Mouse (Mus musculus) CH12.LX (cell line): ENCODE data around the gene Clic4. TPM values are rescaled to one million over a fixed set of nuclear protein-coding genes. Genes with fewer than 3 reads are reported as not detected.

ENCODE experiments used
- DNase-seq: peaks from one replicate; pipeline ENCODE4 v3.0.0-alpha.2; 2013; ENCODE audit errors: extremely low read depth
- H3K27ac ChIP-seq: 2 replicates; pipeline ENCODE4 v1.5.1; 2012; ENCODE audit warnings: low read depth, mild to moderate bottlenecking, control low read depth, moderate library complexity; ENCODE audit not compliant: insufficient read depth
- H3K27me3 ChIP-seq: replicated peaks from 2 replicates; pipeline ENCODE3; 2012; ENCODE audit warnings: inconsistent platforms
- H3K36me3 ChIP-seq, 2 experiments: replicated peaks in 1 of 2; 2 replicates each; pipeline versions ENCODE3 to v1.6.1; 2012; ENCODE audit warnings: inconsistent platforms in 1 of 2, low read length in 1 of 2, mild to moderate bottlenecking in 1 of 2, mixed read lengths in 1 of 2, moderate library complexity in 1 of 2; ENCODE audit not compliant: control insufficient read depth in 1 of 2, insufficient read depth in 1 of 2
- H3K4me1 ChIP-seq, 2 experiments: 2 replicates each; pipeline ENCODE4 v1.6.1; 2012; ENCODE audit warnings: inconsistent platforms in 1 of 2, moderate library complexity in 1 of 2; ENCODE audit not compliant: insufficient read depth in 2 of 2, control insufficient read depth in 1 of 2
- H3K4me2 ChIP-seq: 2 replicates; pipeline ENCODE4 v1.6.1; 2012; ENCODE audit warnings: low read depth, mild to moderate bottlenecking, control low read depth; ENCODE audit not compliant: poor library complexity, insufficient read depth, severe bottlenecking
- H3K4me3 ChIP-seq, 3 experiments: fragments of 150-350 bp in 1 of 3; sonication (generic) in 1 of 3; replicated peaks in 1 of 3; 2 replicates each; pipeline versions ENCODE3 to v1.5.1; 2011 to 2012; ENCODE audit warnings: low read depth in 2 of 3, low read length in 2 of 3, mild to moderate bottlenecking in 2 of 3, moderate library complexity in 2 of 3, control low read depth in 1 of 3, improper control_type of control experiment in 1 of 3, inconsistent platforms in 1 of 3, mixed read lengths in 1 of 3; ENCODE audit not compliant: poor library complexity in 1 of 3
- H3K79me2 ChIP-seq: replicated peaks from 2 replicates; pipeline ENCODE4 v1.6.1; 2012; ENCODE audit warnings: mild to moderate bottlenecking, moderate library complexity; ENCODE audit not compliant: control insufficient read depth, poor library complexity, insufficient read depth, severe bottlenecking; ENCODE audit errors: extremely low read depth
- H3K9ac ChIP-seq: 2 replicates; pipeline ENCODE4 v1.6.1; 2012; ENCODE audit warnings: low read depth, mild to moderate bottlenecking, control low read depth, moderate library complexity; ENCODE audit not compliant: insufficient read depth
- H3K9me3 ChIP-seq: replicated peaks from 2 replicates; pipeline ENCODE3; 2012; ENCODE audit warnings: low read length, inconsistent platforms, mixed read lengths
- CHD1 ChIP-seq: IDR thresholded peaks from 2 replicates; pipeline ENCODE4 v1.6.1; 2012; ENCODE audit warnings: low read depth, low read length, improper control_type of control experiment, inconsistent platforms
- CTCF ChIP-seq, 2 experiments: IDR thresholded peaks in 1 of 2; conservative IDR thresholded peaks in 1 of 2; 2 replicates each; pipeline ENCODE4 v1.5.1; 2011 to 2012; ENCODE audit warnings: low read depth in 2 of 2, low read length in 2 of 2, improper control_type of control experiment in 1 of 2, inconsistent platforms in 1 of 2, mild to moderate bottlenecking in 1 of 2, moderate library complexity in 1 of 2
- EP300 ChIP-seq: IDR thresholded peaks from 2 replicates; pipeline ENCODE4 v1.6.1; 2011; ENCODE audit warnings: low read length, improper control_type of control experiment
- JUN ChIP-seq: IDR thresholded peaks from 2 replicates; pipeline ENCODE4 v1.6.1; 2011; ENCODE audit warnings: low read depth, mild to moderate bottlenecking, low read length, improper control_type of control experiment, moderate library complexity; ENCODE audit not compliant: insufficient read depth
- MAX ChIP-seq: IDR thresholded peaks from 2 replicates; pipeline ENCODE4 v1.6.1; 2011; ENCODE audit warnings: low read length, improper control_type of control experiment
- MEF2A ChIP-seq: IDR thresholded peaks from 2 replicates; pipeline ENCODE4 v1.6.1; 2014; ENCODE audit warnings: low read depth, mild to moderate bottlenecking, inconsistent platforms, low read length, improper control_type of control experiment, borderline replicate concordance
- MXI1 ChIP-seq: IDR thresholded peaks from 2 replicates; pipeline ENCODE4 v1.6.1; 2011; ENCODE audit warnings: mild to moderate bottlenecking, low read depth, low read length, improper control_type of control experiment
- SIN3A ChIP-seq: IDR thresholded peaks from 2 replicates; pipeline ENCODE4 v1.6.1; 2012; ENCODE audit warnings: low read length, improper control_type of control experiment, inconsistent platforms
- SMC3 ChIP-seq: IDR thresholded peaks from 2 replicates; pipeline ENCODE4 v1.6.1; 2011; ENCODE audit warnings: low read depth, low read length, improper control_type of control experiment
- ZC3H11A ChIP-seq: IDR thresholded peaks from 2 replicates; pipeline ENCODE4 v1.6.1; 2012; ENCODE audit warnings: low read depth, mild to moderate bottlenecking, inconsistent platforms, low read length, improper control_type of control experiment
- ZMIZ1 ChIP-seq: IDR thresholded peaks from 2 replicates; pipeline ENCODE4 v1.6.1; 2012; ENCODE audit warnings: low read depth, mild to moderate bottlenecking, inconsistent platforms, low read length, improper control_type of control experiment
- ZNF384 ChIP-seq: IDR thresholded peaks from 2 replicates; pipeline ENCODE4 v1.6.1; 2012; ENCODE audit warnings: low read depth, low read length, improper control_type of control experiment, inconsistent platforms
- dilution Hi-C: fragments of 300-500 bp; cut with MboI; formaldehyde crosslinking; loops from 2 replicates; pipeline ENCODE4 v1.14.3; 2020; ENCODE audit warnings: low sequenced_read_pairs; ENCODE audit not compliant: extremely low pct_unique_long_range_greater_than_20kb, extremely low pct_ligation_motif_present
- in situ Hi-C: fragments of 300-500 bp; cut with MboI; formaldehyde crosslinking; loops from 3 replicates; pipeline ENCODE4 v1.14.3; 2019; ENCODE audit warnings: low sequenced_read_pairs, low pct_ligation_motif_present, low pct_unique_long_range_greater_than_20kb, mixed read lengths
- polyA plus RNA-seq: library from polyadenylated mRNA; unstranded; fragments of >175 nt; gene quantifications from 2 replicates; pipeline ENCODE4 v1.2.1, GENCODE M21; 2012; ENCODE audit warnings: low read depth; ENCODE audit not compliant: insufficient read length
- total RNA-seq, 2 experiments: library from RNA; depleted of rRNA; stranded (reverse); fragments of 300-350 nt in 1 of 2; fragments of >200 nt in 1 of 2; gene quantifications; 2 replicates each; pipeline ENCODE4 v1.2.3; 2012 to 2014

Clic4 gene
- total and polyA plus RNA-seq, 3 experiments: 154 to 214 (median 199) TPM

GRCm38 (mm10) chr4:135245841-135246240 lies 26.8 kb downstream of the Clic4 start:
- H3K36me3 ChIP-seq: peaks cover 23 to 55% of the 10 kb centered on the region in 2 experiments
- H3K4me3 ChIP-seq: no peak overlapping the region
- H3K27ac ChIP-seq: no peak overlapping the region
- no peak overlapping the region for H3K4me2 ChIP-seq
- H3K9me3 ChIP-seq: peaks cover 14% of the 10 kb centered on the region
- no peak for DNase-seq
- H3K79me2 ChIP-seq: peaks cover 90% of the 10 kb centered on the region
- H3K9ac ChIP-seq: no peak overlapping the region
- peaks cover 12 to 72% of the 10 kb centered on the region in 2 experiments for H3K4me1 ChIP-seq
- TF ChIP-seq MEF2A: no peak
- no peak for TF ChIP-seq ZNF384
- no peak for TF ChIP-seq SIN3A
- dilution Hi-C loops: no loop called here
- H3K27me3 ChIP-seq: no peaks in the 10 kb centered on the region
- in situ Hi-C loops: no loop called here

GRCm38 (mm10) chr4:135244335-135244734 lies 28.3 kb downstream of the Clic4 start:
- in situ Hi-C loops: no loop called here

GRCm38 (mm10) chr4:135242913-135243541 lies 29.6 kb downstream of the Clic4 start:
- no peaks in the 10 kb centered on the region for H3K9me3 ChIP-seq
- peaks cover 24 to 53% of the 10 kb centered on the region in 2 experiments for H3K36me3 ChIP-seq
- no peak overlapping the region for H3K4me3 ChIP-seq
- H3K79me2 ChIP-seq: peaks cover 92% of the 10 kb centered on the region
- TF ChIP-seq ZMIZ1: no peak
- 0 out of 2 replicates have a peak, but pooled peaks have one; percentile 12 for TF ChIP-seq CHD1
- no peak for TF ChIP-seq ZC3H11A
- TF ChIP-seq EP300: peak; percentile 32; the same call in 1 of the 2 replicates
- peak; percentile 6; the same call in 1 of the 2 replicates for TF ChIP-seq SMC3
- TF ChIP-seq ZNF384: no peak
- peak; percentile 48; the same call in 1 of the 2 replicates for TF ChIP-seq MXI1
- no peak for TF ChIP-seq MAX
- TF ChIP-seq JUN: no peak
- in situ Hi-C loops: no loop called here
- H3K27me3 ChIP-seq: no peaks in the 10 kb centered on the region
- no peak for DNase-seq
- H3K9ac ChIP-seq: peak overlapping the region; percentile 13; the same call in 1 of the 2 replicates
- H3K4me1 ChIP-seq: peaks cover 28 to 81% of the 10 kb centered on the region in 2 experiments
- H3K4me2 ChIP-seq: peak overlapping the region; percentile 98
- dilution Hi-C loops: no loop called here
- H3K27ac ChIP-seq: peak overlapping the region; percentile 90

More at GRCm38 (mm10) chr4:135244335-135244734, 28.3 kb downstream of the Clic4 start:
- peaks cover 20 to 79% of the 10 kb centered on the region in 2 experiments for H3K4me1 ChIP-seq
- TF ChIP-seq CTCF (conservative IDR thresholded peaks at IDR 0.05 in 1 of 2, IDR thresholded peaks at IDR 0.05 in 1 of 2; ENCODE audit: low read depth in 2 of 2, low read length in 2 of 2): peak in 1 of 2 experiments; percentile 20; a peak in 1 of 4 replicates
- TF ChIP-seq SIN3A: no peak
- H3K27me3 ChIP-seq: no peaks in the 10 kb centered on the region
- H3K4me3 ChIP-seq: no peak overlapping the region
- H3K36me3 ChIP-seq: peaks cover 19 to 50% of the 10 kb centered on the region in 2 experiments
- no peak for DNase-seq
- peaks cover 90% of the 10 kb centered on the region for H3K79me2 ChIP-seq
- dilution Hi-C loops: no loop called here
- H3K9me3 ChIP-seq: peaks cover 4% of the 10 kb centered on the region
- H3K4me2 ChIP-seq: no peak overlapping the region
- H3K27ac ChIP-seq: no peak overlapping the region
- H3K9ac ChIP-seq: no peak overlapping the region
